Mouse (Mus musculus): ENCODE data around the gene Mcm9. TPM values are rescaled to one million over a fixed set of nuclear protein-coding genes. Genes with fewer than 3 reads are reported as not detected.
"Not testable (repeated sequence)": the region's sequence is repeated elsewhere in the genome, so short reads cannot be mapped to it uniquely, and the experiment has no call there.

The Mcm9 gene
- total RNA-seq, 1 experiment from 2014 or later = 30.6 TPM

DNA sequence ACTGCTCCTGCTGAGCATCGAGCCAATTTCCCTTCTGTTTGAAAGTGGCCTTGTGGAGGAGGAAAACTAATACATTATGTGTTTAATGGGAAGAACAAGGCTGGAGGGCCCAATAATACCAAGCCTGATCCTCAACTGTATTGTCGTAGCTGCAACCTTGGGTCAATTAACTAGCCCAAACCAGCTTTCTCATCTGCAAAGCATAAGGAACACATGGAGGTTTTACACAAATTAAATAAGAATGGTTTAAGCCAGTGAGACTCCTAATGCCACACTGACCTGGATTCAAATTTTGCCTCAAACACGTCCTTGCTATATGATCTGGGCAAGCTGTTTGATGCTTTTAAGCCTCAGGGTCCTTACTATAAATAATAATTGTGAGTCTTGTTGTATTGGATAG lies 125.2 kb downstream of the Mcm9 start:
- no peak for ATAC-seq (replicated peaks; ENCODE audit: low read depth, poor library complexity, severe bottlenecking)

DNA sequence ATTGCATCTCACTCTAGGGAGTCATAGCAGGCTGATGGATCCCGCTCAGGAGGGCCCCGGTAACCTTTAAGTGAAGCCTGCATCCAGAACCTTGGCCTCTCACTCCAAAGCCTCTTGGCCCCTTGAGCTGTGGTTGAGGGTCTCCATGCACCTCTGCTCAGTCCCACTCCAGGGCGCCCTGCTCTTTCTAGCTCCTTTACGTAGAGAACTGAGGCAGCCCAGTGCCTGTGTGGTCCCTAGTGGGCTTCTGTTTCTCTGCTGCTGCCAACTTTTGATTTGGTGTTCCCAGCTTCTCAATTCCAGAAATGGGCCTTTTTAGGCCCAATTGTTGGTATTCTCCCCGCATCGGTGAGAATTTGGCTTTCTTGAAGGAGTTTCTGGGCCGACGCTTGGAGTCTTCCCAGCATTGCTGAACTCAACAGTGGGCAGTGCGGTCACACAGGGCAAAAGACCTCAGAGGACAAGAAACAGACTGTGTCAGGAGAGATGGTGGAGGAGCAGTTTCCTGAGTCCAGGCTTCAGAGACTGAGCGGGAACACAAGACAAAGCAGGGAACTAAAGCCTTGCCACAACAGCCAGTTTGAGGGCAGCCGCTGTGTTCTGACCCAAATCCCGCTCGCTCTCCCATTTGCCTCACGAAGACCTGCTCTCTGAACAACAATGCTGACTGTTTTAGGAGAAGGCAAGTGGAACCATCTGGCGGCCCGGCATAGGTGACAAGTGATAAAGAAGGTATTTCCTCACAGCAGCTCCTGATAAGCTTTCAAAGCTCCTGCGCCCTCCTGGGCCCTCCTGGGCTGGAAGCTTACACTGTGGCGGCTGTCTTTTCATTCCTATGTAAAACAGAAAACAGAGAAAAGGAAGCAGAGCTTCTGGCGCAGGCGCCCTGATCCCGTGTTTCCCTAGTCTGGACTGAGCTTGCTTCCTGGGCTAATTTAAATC lies 127.1 kb downstream of the Mcm9 start:
- peak; percentile 46 for ATAC-seq (replicated peaks; ENCODE audit: low read depth, poor library complexity, severe bottlenecking)

DNA sequence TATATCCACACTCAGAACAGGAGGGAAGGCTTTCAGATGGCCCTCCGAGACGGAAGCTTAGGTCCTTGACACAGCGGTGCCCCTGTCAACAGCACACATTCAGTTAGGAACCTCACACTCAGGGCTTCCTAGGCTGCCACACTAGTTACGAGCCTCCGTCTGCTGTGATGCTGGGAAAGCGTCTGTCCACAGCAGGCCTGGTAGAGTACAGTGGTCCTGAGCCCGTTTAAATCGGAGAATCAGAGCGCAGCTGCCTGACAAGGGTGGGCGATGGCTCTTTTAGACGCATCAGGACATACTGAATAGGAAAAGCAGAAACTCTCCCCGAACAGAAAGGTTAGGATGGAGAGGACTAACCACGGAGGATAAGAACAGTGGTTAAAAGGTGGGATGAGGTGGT lies 127.8 kb downstream of the Mcm9 start:
- no peak for ATAC-seq (replicated peaks; ENCODE audit: low read depth, poor library complexity, severe bottlenecking)

DNA sequence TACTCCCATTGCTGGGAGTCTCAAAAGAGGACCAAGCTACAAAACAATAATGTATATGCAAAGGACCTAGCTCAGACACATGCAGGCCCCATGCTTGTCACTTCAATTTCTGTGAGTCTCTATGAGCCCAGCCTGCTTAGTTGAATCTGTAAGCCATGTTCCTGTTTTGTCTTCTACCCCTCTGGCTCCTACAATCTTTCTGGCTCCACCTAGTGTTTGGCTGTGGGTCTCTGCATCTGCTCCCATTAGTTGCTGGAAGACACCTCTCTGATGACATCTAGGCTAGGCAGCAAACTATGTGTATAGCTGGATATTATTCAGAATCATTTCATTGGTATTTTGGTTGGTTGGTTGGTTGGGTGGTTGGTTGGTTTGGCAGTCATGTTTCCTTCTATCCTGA lies 130.7 kb downstream of the Mcm9 start:
- peak; percentile 91 for ATAC-seq (replicated peaks; ENCODE audit: low read depth, poor library complexity, severe bottlenecking)

DNA sequence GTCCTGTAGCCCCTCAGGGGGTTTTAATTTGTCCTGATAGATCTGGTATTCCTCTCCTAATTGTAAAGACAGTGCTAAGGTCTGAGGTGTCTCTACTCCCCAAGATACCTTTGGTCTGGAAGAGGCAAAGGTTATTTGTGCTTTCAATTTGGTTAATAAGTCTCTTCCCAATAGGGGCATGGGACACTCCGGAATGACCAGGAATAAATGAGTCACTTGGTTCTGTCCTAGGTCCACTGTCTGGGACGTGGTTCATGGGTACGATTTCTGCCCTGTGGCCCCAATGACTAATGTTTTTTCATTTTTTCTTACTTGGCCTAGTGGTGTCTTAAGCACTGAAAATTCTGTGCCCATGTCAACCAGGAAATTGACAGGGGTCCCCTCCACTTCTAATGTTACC lies 134.9 kb downstream of the Mcm9 start:
- ATAC-seq (replicated peaks; ENCODE audit: low read depth, poor library complexity, severe bottlenecking) = not testable (repeated sequence)

DNA sequence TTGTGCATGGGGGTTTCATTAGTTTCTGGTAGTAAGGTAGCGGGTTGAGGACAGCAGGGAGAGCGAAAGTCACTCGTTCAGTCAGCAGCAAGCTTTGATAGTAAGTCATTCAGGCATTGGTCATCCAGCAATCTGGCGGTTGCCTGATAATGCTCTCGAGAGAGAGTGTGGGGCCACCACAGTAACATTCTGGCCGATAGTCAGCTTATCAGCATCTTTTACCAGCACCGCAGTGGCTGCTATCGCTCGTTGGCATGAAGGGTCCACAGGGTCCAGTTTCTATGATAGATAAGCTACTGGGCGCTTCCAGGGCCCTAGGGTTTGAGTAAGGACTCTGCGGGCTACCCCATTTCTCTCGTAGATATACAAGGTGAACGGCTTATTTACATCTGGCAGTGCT lies 136.3 kb downstream of the Mcm9 start:
- ATAC-seq (replicated peaks; ENCODE audit: low read depth, poor library complexity, severe bottlenecking) = no peak

Other genes with a start within 250 kb of the Mcm9 start
- 97.1 and 98.4 TPM in 2 replicates for gene Asf1a, start 33.7 kb downstream of the Mcm9 start, total RNA-seq (2017)
- 11.1 and 11.9 TPM in 2 replicates for gene Fam184a, start 120.7 kb upstream of the Mcm9 start, total RNA-seq (2017)